Mouse (Mus musculus): ENCODE results near the gene Gm20388. TPM values are rescaled to one million over a fixed set of nuclear protein-coding genes. Genes with fewer than 3 reads are reported as not detected.

Gm20388 gene
- polyA plus RNA-seq, 1 experiment from 2014 or later = not detected

GRCm38 (mm10) chr8:121904999-121905398, 1994.4 kb downstream of the Gm20388 start:
- no peak for DNase-seq (ENCODE audit: low spot score, missing footprints)
- Histone ChIP-seq H3K4me3 (ENCODE audit: low read depth, low read length) (no peak overlapping the region), H3K9ac (ENCODE audit: low read length) (no peak overlapping the region)

GRCm38 (mm10) chr8:121905420-121905819, 1994.8 kb downstream of the Gm20388 start:
- H3K27me3 ChIP-seq (ENCODE audit: control insufficient read depth, insufficient read depth, low read length) = peaks cover 3% of the 10 kb centered on the region; the same call in 1 of the 2 replicates
- DNase-seq (ENCODE audit: low spot score, missing footprints) = no peak
- ATAC-seq (ENCODE audit: low FRiP score) = no peak
- peaks cover 20% of the 10 kb centered on the region for H3K4me1 ChIP-seq (ENCODE audit: control insufficient read depth, insufficient read depth, low read length)
- H3K9ac ChIP-seq (ENCODE audit: low read length) = peak overlapping the region; percentile 44
- H3K9me3 ChIP-seq (ENCODE audit: control insufficient read depth, low read length) = no peaks in the 10 kb centered on the region
- H3K36me3 ChIP-seq (ENCODE audit: control insufficient read depth, insufficient read depth, low read length) = no peaks in the 10 kb centered on the region
- H3K27ac ChIP-seq (ENCODE audit: low read depth, low read length) = no peak overlapping the region
- peak overlapping the region; percentile 99 for H3K4me2 ChIP-seq
- 59% methylated on average over 1 of the region's 1 CpGs for WGBS
- peak overlapping the region; percentile 75; the same call in 1 of the 2 replicates for H3K4me3 ChIP-seq (ENCODE audit: low read depth, low read length)

More at GRCm38 (mm10) chr8:121904999-121905398, 1994.4 kb downstream of the Gm20388 start:
- Histone ChIP-seq H3K4me1 (ENCODE audit: control insufficient read depth, insufficient read depth, low read length) (peaks cover 20% of the 10 kb centered on the region), H3K27me3 (ENCODE audit: control insufficient read depth, insufficient read depth, low read length) (peaks cover 3% of the 10 kb centered on the region; the same call in 1 of the 2 replicates), H3K27ac (ENCODE audit: low read depth, low read length) (no peak overlapping the region), H3K36me3 (ENCODE audit: control insufficient read depth, insufficient read depth, low read length) (no peaks in the 10 kb centered on the region), H3K4me2 (no peak overlapping the region), H3K9me3 (ENCODE audit: control insufficient read depth, low read length) (no peaks in the 10 kb centered on the region)
- no peak for ATAC-seq (ENCODE audit: low FRiP score)
- WGBS = 89% methylated on average over 9 of the region's 9 CpGs

DNA sequence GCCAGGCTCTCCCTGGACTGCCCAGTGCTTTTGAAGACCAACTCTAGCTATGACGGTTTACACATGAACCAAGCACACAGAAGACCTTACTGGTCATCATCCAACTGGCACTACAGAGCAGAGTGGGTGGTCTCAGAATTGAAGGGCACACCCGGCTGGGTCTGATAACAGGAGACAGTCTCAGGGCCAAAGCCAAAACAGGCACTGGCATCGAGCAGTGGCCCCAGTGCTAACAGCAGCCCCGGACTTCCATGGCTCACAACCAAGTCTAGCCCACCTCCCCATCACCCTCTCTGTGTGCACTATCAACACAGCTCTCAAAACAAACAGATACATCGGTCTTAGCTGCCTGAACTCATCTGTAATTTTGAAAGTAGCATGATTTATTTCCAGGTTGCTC, 1995.2 kb downstream of the Gm20388 start:
- H3K9ac ChIP-seq (ENCODE audit: low read length) = peak overlapping the region; percentile 44
- peak overlapping the region; percentile 75 for H3K4me3 ChIP-seq (ENCODE audit: low read depth, low read length)
- WGBS = 54% methylated on average over 5 of the region's 5 CpGs
- no peak for ATAC-seq (ENCODE audit: low FRiP score)
- H3K27me3 ChIP-seq (ENCODE audit: control insufficient read depth, insufficient read depth, low read length) = peaks cover 3% of the 10 kb centered on the region; the same call in 1 of the 2 replicates
- peaks cover 20% of the 10 kb centered on the region for H3K4me1 ChIP-seq (ENCODE audit: control insufficient read depth, insufficient read depth, low read length)
- DNase-seq (ENCODE audit: low spot score, missing footprints) = no peak
- no peak overlapping the region for H3K27ac ChIP-seq (ENCODE audit: low read depth, low read length)
- no peaks in the 10 kb centered on the region for H3K9me3 ChIP-seq (ENCODE audit: control insufficient read depth, low read length)
- H3K4me2 ChIP-seq = peak overlapping the region; percentile 99
- H3K36me3 ChIP-seq (ENCODE audit: control insufficient read depth, insufficient read depth, low read length) = no peaks in the 10 kb centered on the region

- under 1% methylated on average over 72 of the region's 72 CpGs for WGBS
- DNase-seq (ENCODE audit: low spot score, missing footprints) = peak; percentile 93
- ATAC-seq (ENCODE audit: low FRiP score) = peak; percentile 63
- Histone ChIP-seq H3K27me3 (ENCODE audit: control insufficient read depth, insufficient read depth, low read length) (peaks cover 3% of the 10 kb centered on the region; the same call in 1 of the 2 replicates), H3K4me3 (ENCODE audit: low read depth, low read length) (peak overlapping the region; percentile 75), H3K9me3 (ENCODE audit: control insufficient read depth, low read length) (no peaks in the 10 kb centered on the region), H3K4me2 (peak overlapping the region; percentile 99), H3K27ac (ENCODE audit: low read depth, low read length) (no peak overlapping the region; the same call in 1 of the 2 replicates), H3K4me1 (ENCODE audit: control insufficient read depth, insufficient read depth, low read length) (peaks cover 17% of the 10 kb centered on the region), H3K9ac (ENCODE audit: low read length) (peak overlapping the region; percentile 71), H3K36me3 (ENCODE audit: control insufficient read depth, insufficient read depth, low read length) (no peaks in the 10 kb centered on the region)
These were observed 1996.2 kb downstream of the Gm20388 start for GRCm38 (mm10) chr8:121906542-121907512.

DNA sequence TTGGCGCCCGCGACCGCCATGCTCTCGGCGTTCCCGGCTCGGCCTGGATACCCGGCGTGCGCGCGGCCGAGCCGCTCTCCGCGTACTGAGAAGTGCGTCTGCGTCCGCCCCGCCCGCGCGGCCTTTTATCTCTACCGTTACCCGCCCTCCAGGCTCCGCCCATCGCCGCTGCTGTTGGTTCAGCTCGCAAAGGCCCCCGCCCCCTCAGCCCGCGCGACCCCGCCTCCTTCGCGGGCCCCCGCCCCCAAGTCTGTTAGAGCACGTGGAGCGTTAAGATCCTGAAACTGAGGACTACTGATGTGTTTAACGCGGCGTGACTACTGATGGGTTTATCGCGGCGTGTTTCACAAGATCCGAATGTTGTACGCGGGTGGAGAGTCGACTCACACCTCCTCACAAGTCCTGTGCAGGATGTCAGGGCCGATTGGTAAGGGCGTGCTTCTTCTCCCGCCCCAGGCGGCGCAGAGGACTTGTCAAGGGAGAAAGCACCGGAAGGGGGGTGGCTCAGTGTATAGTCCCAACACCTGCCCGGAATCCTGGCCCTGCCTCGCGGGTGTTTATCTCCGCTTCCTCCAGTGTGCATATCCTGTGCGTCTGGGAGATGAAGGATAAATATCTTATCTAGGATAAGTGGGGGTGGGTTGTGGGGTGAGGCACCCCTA, 1997.1 kb downstream of the Gm20388 start, which contains the start of gene Slc7a5:
Gene Slc7a5, minus strand, starts transcription at position 108 of the 662 bp plus-strand sequence.
- Histone ChIP-seq H3K9ac (ENCODE audit: low read length) (peak within 1 kb of the TSS; percentile 71), H3K4me3 (ENCODE audit: low read depth, low read length) (peak within 1 kb of the TSS; percentile 75), H3K4me2 (peak within 1 kb of the TSS; percentile 99), H3K36me3 (ENCODE audit: control insufficient read depth, insufficient read depth, low read length) (no peaks in the 10 kb centered on the region), H3K27ac (ENCODE audit: low read depth, low read length) (no peak within 1 kb of the TSS; the same call in 1 of the 2 replicates), H3K4me1 (ENCODE audit: control insufficient read depth, insufficient read depth, low read length) (peaks cover 17% of the 10 kb centered on the region), H3K27me3 (ENCODE audit: control insufficient read depth, insufficient read depth, low read length) (peaks cover 3% of the 10 kb centered on the region; the same call in 1 of the 2 replicates), H3K9me3 (ENCODE audit: control insufficient read depth, low read length) (no peaks in the 10 kb centered on the region)
- ATAC-seq (ENCODE audit: low FRiP score) (peak; percentile 91), DNase-seq (ENCODE audit: low spot score, missing footprints) (peak; percentile 99)
- under 1% methylated on average over 57 of the region's 61 CpGs for WGBS

GRCm38 (mm10) chr8:121908378-121909147, 1997.9 kb downstream of the Gm20388 start:
- Histone ChIP-seq H3K4me2 (peak overlapping the region; percentile 99; the same call in 1 of the 2 replicates), H3K9ac (ENCODE audit: low read length) (no peak overlapping the region), H3K4me3 (ENCODE audit: low read depth, low read length) (no peak overlapping the region), H3K27me3 (ENCODE audit: control insufficient read depth, insufficient read depth, low read length) (peaks cover 3% of the 10 kb centered on the region; the same call in 1 of the 2 replicates), H3K9me3 (ENCODE audit: control insufficient read depth, low read length) (no peaks in the 10 kb centered on the region), H3K36me3 (ENCODE audit: control insufficient read depth, insufficient read depth, low read length) (no peaks in the 10 kb centered on the region), H3K4me1 (ENCODE audit: control insufficient read depth, insufficient read depth, low read length) (peaks cover 17% of the 10 kb centered on the region), H3K27ac (ENCODE audit: low read depth, low read length) (no peak overlapping the region)
- ATAC-seq (ENCODE audit: low FRiP score) (no peak), DNase-seq (ENCODE audit: low spot score, missing footprints) (no peak)
- 70% methylated on average over 8 of the region's 8 CpGs for WGBS

DNA sequence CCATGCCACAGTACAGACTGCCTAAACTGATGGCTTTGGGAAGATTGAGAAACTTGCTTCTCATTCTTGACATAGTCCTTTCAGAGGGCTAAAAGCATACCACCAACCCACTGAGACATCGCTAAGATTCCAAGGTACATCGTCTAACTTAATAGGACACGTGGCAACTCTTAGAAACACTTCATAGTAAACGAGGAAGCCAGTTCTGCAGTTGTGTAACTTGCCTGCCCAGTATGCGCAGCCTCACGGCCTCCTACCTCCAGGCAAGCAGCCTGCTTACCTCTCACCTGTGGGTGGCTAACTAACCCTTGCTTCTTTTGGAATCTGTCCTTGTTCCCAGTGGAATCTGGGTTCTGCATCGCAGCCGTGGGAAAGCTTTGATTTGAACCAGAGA, 1998.5 kb downstream of the Gm20388 start:
- no peak for ATAC-seq (ENCODE audit: low FRiP score)
- Histone ChIP-seq H3K27ac (ENCODE audit: low read depth, low read length) (no peak overlapping the region), H3K4me3 (ENCODE audit: low read depth, low read length) (no peak overlapping the region), H3K27me3 (ENCODE audit: control insufficient read depth, insufficient read depth, low read length) (peaks cover 3% of the 10 kb centered on the region; the same call in 1 of the 2 replicates), H3K4me2 (no peak overlapping the region), H3K9ac (ENCODE audit: low read length) (no peak overlapping the region), H3K9me3 (ENCODE audit: control insufficient read depth, low read length) (no peaks in the 10 kb centered on the region), H3K4me1 (ENCODE audit: control insufficient read depth, insufficient read depth, low read length) (peaks cover 17% of the 10 kb centered on the region), H3K36me3 (ENCODE audit: control insufficient read depth, insufficient read depth, low read length) (no peaks in the 10 kb centered on the region)
- no peak for DNase-seq (ENCODE audit: low spot score, missing footprints)
- WGBS = 68% methylated on average over 8 of the region's 8 CpGs

DNA sequence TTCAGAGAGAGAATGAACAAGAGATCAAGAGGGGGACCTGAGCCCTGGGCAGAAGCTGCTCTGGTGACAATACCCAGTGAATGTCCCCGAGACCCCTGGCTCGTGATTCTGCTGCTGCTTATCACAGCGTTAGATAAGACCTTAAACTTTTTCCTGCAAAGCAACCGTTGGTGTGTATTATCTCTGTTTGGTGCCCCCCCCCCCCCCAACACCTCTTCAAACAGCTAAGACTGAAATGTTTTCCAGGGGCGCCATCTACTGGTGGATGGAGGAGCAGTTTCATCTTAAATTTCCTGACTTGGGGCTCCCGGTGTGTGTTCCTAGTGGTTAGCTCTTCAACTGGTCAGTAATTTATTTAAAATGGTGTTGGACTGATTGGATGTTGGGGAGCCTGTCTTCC, 1999.0 kb downstream of the Gm20388 start:
- no peak for ATAC-seq (ENCODE audit: low FRiP score)
- 9% methylated on average over 6 of the region's 6 CpGs for WGBS
- peaks cover 19% of the 10 kb centered on the region for H3K4me1 ChIP-seq (ENCODE audit: control insufficient read depth, insufficient read depth, low read length)

More for the DNA sequence above, 1999.0 kb downstream of the Gm20388 start:
- Histone ChIP-seq H3K9me3 (ENCODE audit: control insufficient read depth, low read length) (no peaks in the 10 kb centered on the region), H3K9ac (ENCODE audit: low read length) (no peak overlapping the region), H3K27ac (ENCODE audit: low read depth, low read length) (no peak overlapping the region), H3K27me3 (ENCODE audit: control insufficient read depth, insufficient read depth, low read length) (peaks cover 3% of the 10 kb centered on the region; the same call in 1 of the 2 replicates), H3K4me3 (ENCODE audit: low read depth, low read length) (no peak overlapping the region), H3K36me3 (ENCODE audit: control insufficient read depth, insufficient read depth, low read length) (no peaks in the 10 kb centered on the region), H3K4me2 (no peak overlapping the region)
- DNase-seq (ENCODE audit: low spot score, missing footprints) = peak; percentile 97

All from midbrain, embryonic 11.5 days (tissue).